Mouse (Mus musculus): ENCODE results near the gene Nrbp1. TPM values are rescaled to one million over a fixed set of nuclear protein-coding genes. Genes with fewer than 3 reads are reported as not detected.

The Nrbp1 gene
- 160 and 167 TPM in 2 replicates for polyA plus RNA-seq (2014; fragmentation: Nextera tagmentation; extraction: Ambion mirVana)

DNA sequence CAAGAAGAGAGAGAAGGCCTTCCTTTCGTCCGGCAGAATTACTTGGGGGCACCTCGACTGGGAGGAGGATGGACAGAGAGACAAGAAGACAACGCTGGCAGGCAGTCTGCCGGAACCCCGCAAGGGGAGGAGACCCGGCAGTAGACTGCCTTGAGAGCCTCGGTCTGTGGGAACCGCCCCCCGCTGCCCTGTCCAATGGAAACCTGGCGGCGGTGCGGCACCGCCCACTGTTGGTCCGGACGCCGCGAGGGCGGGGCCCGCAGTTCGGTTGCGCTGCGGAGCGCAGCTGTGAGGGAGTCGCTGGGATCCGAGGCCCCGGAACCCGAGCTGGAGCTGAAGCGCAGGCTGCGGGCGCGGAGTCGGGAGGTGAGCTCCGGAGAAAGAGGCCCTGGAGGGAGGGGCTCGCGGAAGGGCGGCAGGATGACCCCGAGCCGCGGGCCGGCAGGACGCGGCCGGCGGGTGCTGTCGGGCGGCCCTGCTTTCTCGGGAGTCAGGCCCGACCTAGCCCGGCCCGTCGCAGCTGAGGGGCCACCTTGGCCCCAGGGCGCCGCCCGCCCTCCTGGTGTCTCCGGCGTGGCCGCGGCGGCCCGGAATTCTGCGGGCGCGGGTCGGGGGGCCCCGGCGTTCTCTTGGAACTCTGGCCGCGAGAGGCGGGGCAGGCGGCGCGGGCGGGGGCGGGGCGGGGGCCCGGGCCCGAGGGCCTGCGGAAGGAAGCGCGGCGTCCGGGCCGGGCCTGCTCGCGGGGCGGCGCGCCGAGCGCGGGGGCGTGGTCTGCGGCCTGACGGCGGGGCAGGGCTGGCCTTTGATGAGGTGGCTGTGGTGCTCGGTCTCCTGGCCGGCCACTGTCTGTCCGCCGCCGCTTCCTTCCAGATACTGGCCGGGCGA, at the start of gene Nrbp1, which contains the start of gene Gm9970:
Gene Nrbp1, plus strand, starts transcription at position 228 of the 885 bp plus-strand sequence.
Gene Gm9970, minus strand, starts transcription at position 596 of the 885 bp plus-strand sequence.
- Histone ChIP-seq H3K4me2 (ENCODE audit: low read length) (peak within 1 kb of the TSS; percentile 87), H3K27ac (ENCODE audit: low read depth, low read length) (peak within 1 kb of the TSS; percentile 95), H3K4me1 (ENCODE audit: control insufficient read depth, insufficient read depth, low read length) (peaks cover 6% of the 10 kb centered on the region), H3K9me3 (replicated peaks; ENCODE audit: control insufficient read depth, low read length) (0 out of 2 replicates have a peak, but pooled peaks cover 5% of the 10 kb centered on the region), H3K9ac (ENCODE audit: low read length) (peak within 1 kb of the TSS; percentile 92), H3K36me3 (ENCODE audit: control insufficient read depth, insufficient read depth, low read length) (peaks cover 22% of the 10 kb centered on the region), H3K4me3 (ENCODE audit: low read depth, low read length) (peak within 1 kb of the TSS; percentile 97), H3K27me3 (replicated peaks; ENCODE audit: control insufficient read depth, insufficient read depth, low read length) (no peaks in the 10 kb centered on the region)
- ATAC-seq = peak; percentile 100
- WGBS = under 1% methylated on average over 62 of the region's 103 CpGs
- peak; percentile 98 for DNase-seq (ENCODE audit: low spot score)

DNA sequence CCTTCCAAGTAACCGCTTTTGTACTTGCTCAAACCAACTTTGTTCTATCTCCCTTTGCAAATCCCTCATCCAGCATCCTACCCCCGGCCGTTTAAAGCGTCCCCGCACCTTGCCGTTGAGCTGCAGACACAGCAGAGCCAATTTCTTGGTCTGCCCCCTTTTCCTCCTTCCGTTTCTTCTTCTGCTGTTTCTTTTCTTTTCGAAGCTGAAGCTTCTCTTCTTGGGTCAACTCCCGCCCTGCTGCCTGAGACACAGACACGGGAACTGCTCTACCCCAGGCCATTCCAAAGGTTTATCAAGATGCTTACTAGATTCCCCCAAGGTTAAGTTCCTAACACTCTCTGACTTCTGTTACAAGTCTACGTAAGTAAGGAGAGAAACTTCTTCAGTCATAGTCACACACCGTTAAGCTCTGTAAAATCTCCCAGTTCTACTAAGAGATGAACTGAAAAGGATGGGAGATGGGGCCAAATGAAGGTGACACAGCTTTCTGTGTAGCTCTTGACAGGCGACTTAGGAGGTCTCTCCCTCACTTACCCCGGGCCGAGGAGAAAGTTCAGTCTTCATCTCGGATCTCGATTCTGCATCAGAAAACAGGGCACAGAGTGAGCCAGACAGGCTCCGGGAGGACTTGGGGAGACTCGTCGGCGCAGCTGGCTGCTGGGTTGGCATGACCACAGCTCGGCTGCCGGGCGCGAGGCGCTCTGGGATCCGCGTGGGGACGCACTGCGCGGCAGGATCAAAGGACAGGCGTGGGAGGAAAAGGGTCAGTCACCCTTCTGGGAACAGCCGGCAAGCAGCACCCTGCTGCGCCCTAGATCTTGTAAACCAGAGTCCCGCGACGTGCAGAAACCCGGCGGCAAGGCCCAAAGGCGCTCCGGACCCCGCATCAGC, 48.4 kb upstream of the Nrbp1 start:
- peak overlapping the region; percentile 86 for H3K4me3 ChIP-seq (ENCODE audit: low read depth, low read length)
- no peaks in the 10 kb centered on the region for H3K9me3 ChIP-seq (replicated peaks; ENCODE audit: control insufficient read depth, low read length)
- WGBS = 16% methylated on average over 42 of the region's 42 CpGs
- DNase-seq (ENCODE audit: low spot score) (no peak), ATAC-seq (peak; percentile 54)
- H3K27me3 ChIP-seq (replicated peaks; ENCODE audit: control insufficient read depth, insufficient read depth, low read length) = no peaks in the 10 kb centered on the region
- peak overlapping the region; percentile 65; the same call in 1 of the 2 replicates for H3K27ac ChIP-seq (ENCODE audit: low read depth, low read length)
- peak overlapping the region; percentile 82 for H3K4me2 ChIP-seq (ENCODE audit: low read length)
- peaks cover 10% of the 10 kb centered on the region for H3K4me1 ChIP-seq (ENCODE audit: control insufficient read depth, insufficient read depth, low read length)
- peaks cover 64% of the 10 kb centered on the region for H3K36me3 ChIP-seq (ENCODE audit: control insufficient read depth, insufficient read depth, low read length)
- peak overlapping the region; percentile 84 for H3K9ac ChIP-seq (ENCODE audit: low read length)

DNA sequence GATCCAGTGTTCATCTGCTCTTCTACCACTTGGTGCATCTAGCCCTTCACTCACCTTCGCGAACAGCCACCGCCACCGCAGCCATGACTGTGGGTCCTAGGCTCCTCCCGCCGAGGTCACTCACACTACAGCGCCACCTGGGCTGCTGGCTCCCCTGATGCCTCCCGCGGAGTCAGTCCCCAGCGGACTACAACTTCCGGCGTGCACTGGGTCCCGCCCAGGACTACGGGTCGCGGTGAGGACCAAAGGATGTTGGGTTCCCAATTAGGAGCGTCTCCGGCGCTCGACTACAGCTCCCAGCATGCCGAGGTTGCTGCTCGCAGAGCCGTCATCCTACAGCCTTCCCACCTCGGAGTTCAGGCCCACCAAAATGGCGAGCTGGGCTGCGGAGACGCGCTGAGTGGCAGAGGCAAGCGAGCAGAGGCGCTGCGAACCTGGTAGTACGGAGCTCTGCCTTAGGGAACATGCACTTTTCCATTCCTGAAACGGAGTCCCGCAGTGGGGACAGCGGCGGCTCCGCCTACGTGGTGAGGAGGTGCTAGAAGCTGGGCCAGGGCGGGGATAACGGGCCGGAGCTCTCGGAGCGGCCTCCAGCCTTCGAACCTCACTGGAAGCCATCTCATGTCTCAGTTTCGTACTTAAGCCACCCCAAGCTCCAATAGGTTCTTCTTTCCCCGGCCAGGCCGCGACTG, 47.6 kb upstream of the Nrbp1 start, which contains the start of the genes Snx17 and Eif2b4:
Gene Snx17, plus strand, starts transcription at position 289 of the 692 bp plus-strand sequence.
Gene Eif2b4, minus strand, starts transcription at position 492 of the 692 bp plus-strand sequence.
- Histone ChIP-seq H3K27me3 (replicated peaks; ENCODE audit: control insufficient read depth, insufficient read depth, low read length) (no peaks in the 10 kb centered on the region), H3K27ac (ENCODE audit: low read depth, low read length) (peak within 1 kb of the TSS; percentile 77), H3K4me2 (ENCODE audit: low read length) (peak within 1 kb of the TSS; percentile 83), H3K9ac (ENCODE audit: low read length) (peak within 1 kb of the TSS; percentile 89), H3K9me3 (replicated peaks; ENCODE audit: control insufficient read depth, low read length) (no peaks in the 10 kb centered on the region), H3K36me3 (ENCODE audit: control insufficient read depth, insufficient read depth, low read length) (peaks cover 65% of the 10 kb centered on the region), H3K4me1 (ENCODE audit: control insufficient read depth, insufficient read depth, low read length) (peaks cover 10% of the 10 kb centered on the region), H3K4me3 (ENCODE audit: low read depth, low read length) (peak within 1 kb of the TSS; percentile 86)
- ATAC-seq (peak; percentile 98), DNase-seq (ENCODE audit: low spot score) (peak; percentile 99)
- WGBS = under 1% methylated on average over 48 of the region's 48 CpGs

DNA sequence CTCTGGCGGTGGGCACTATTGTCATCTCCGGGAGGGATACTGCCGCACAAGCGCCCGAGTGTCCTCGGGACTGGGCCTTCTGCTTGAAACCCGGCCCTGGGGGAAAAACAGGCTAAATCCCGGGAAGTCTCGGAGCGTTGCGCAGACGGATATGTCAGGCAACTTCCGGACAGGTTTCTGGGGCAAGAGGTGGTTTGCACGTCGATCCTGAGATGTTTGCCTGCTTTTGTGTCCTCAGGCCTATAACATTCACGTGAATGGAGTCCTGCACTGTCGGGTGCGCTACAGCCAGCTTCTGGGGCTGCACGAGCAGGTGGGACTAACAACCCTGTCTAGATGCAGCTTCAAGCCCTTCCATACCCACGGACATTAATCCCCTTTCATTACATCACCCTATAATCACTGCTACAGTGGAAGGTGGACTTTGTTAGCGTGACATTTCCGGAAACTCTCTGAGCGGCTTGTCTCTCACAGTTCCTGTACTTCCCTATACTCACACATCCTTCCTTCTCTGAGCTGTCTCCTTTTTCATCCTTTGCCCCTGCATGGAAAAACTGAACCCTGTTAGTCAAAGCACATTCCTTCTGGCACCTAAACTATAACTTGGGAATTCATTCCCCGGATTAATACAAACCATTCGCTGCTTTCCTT, 46.9 kb upstream of the Nrbp1 start:
- WGBS = 15% methylated on average over 25 of the region's 25 CpGs
- no peak for ATAC-seq

DNA sequence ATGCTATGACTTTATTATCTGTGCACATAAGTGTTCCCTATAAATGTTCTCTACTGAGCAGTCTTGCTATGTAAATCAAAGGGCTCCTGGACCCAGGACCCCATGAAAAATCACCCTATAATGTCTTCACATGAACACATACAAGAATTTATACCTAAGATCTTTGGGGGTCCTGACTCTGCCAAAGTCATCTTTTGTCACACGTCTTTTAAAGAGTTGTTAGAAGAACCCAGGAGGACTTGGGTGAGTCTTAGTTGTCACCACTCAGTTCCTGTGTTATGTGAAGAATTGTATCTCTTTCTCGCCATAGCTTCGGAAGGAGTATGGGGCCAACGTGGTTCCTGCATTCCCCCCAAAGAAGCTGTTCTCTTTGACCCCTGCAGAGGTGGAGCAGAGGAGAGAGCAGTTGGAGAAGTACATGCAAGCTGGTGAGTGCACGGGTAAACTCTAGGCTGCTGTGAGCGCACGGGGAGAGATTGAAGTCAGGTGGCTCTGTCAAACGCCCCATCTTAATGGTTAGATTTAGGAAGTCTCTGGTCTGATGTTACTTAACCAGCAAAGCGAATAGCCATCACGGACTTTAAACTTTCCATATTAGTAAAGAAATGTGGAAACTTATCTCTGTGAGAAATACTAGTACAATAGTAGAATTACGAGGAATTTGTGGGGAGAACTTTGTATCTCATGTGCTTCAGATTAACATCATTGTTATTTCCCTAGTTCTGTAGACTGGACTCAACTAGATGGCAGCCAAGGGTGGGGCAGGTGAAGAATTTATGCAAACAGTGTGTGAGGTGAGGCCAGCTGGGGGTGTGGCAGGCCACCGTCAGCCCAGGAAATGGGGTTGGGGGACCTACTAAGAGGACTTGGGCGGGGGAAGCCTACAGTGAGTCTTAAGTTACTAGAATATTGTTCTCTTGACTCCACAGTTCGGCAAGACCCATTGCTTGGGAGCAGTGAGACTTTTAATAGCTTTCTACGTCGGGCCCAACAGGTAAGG, 45.9 kb upstream of the Nrbp1 start:
- H3K36me3 ChIP-seq (ENCODE audit: control insufficient read depth, insufficient read depth, low read length) = peaks cover 69% of the 10 kb centered on the region
- ATAC-seq = no peak
- no peak overlapping the region for H3K4me2 ChIP-seq (ENCODE audit: low read length)
- H3K4me1 ChIP-seq (ENCODE audit: control insufficient read depth, insufficient read depth, low read length) = peaks cover 10% of the 10 kb centered on the region
- DNase-seq (ENCODE audit: low spot score) = no peak
- no peaks in the 10 kb centered on the region for H3K27me3 ChIP-seq (replicated peaks; ENCODE audit: control insufficient read depth, insufficient read depth, low read length)
- H3K4me3 ChIP-seq (ENCODE audit: low read depth, low read length) = no peak overlapping the region; the same call in 1 of the 2 replicates
- no peak overlapping the region for H3K9ac ChIP-seq (ENCODE audit: low read length)
- no peak overlapping the region for H3K27ac ChIP-seq (ENCODE audit: low read depth, low read length)
- no peaks in the 10 kb centered on the region for H3K9me3 ChIP-seq (replicated peaks; ENCODE audit: control insufficient read depth, low read length)
- WGBS = 94% methylated on average over 16 of the region's 16 CpGs

More for the DNA sequence above, 46.9 kb upstream of the Nrbp1 start:
- Histone ChIP-seq H3K4me3 (ENCODE audit: low read depth, low read length) (peak overlapping the region; percentile 86), H3K4me2 (ENCODE audit: low read length) (peak overlapping the region; percentile 83), H3K27me3 (replicated peaks; ENCODE audit: control insufficient read depth, insufficient read depth, low read length) (no peaks in the 10 kb centered on the region), H3K9ac (ENCODE audit: low read length) (peak overlapping the region; percentile 89), H3K36me3 (ENCODE audit: control insufficient read depth, insufficient read depth, low read length) (peaks cover 66% of the 10 kb centered on the region), H3K4me1 (ENCODE audit: control insufficient read depth, insufficient read depth, low read length) (peaks cover 10% of the 10 kb centered on the region), H3K27ac (ENCODE audit: low read depth, low read length) (peak overlapping the region; percentile 77), H3K9me3 (replicated peaks; ENCODE audit: control insufficient read depth, low read length) (no peaks in the 10 kb centered on the region)
- DNase-seq (ENCODE audit: low spot score) = no peak

DNA sequence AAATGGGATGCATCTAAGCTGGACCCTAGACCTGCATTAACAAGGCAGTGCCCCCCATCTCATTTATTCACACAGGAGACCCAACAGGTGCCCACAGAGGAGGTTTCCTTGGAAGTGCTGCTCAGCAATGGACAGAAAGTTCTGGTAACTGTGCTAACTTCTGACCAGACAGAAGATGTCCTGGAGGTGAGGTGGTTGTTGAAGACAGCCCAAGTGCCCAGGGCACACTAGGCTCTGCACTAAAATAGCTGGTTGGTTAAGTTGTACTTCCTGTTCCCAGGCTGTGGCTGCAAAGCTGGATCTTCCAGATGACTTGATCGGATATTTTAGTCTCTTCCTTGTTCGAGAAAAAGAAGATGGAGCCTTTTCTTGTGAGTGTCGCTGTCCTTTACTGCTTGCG, 45.0 kb upstream of the Nrbp1 start:
- peaks cover 69% of the 10 kb centered on the region for H3K36me3 ChIP-seq (ENCODE audit: control insufficient read depth, insufficient read depth, low read length)
- no peaks in the 10 kb centered on the region for H3K27me3 ChIP-seq (replicated peaks; ENCODE audit: control insufficient read depth, insufficient read depth, low read length)
- H3K9ac ChIP-seq (ENCODE audit: low read length) = no peak overlapping the region
- peaks cover 12% of the 10 kb centered on the region for H3K4me1 ChIP-seq (ENCODE audit: control insufficient read depth, insufficient read depth, low read length)
- H3K4me2 ChIP-seq (ENCODE audit: low read length) = no peak overlapping the region
- WGBS = 96% methylated on average over 4 of the region's 4 CpGs
- H3K9me3 ChIP-seq (replicated peaks; ENCODE audit: control insufficient read depth, low read length) = 0 out of 2 replicates have a peak, but pooled peaks cover 3% of the 10 kb centered on the region
- no peak overlapping the region for H3K27ac ChIP-seq (ENCODE audit: low read depth, low read length)
- ATAC-seq (no peak), DNase-seq (ENCODE audit: low spot score) (no peak)
- no peak overlapping the region for H3K4me3 ChIP-seq (ENCODE audit: low read depth, low read length)

DNA sequence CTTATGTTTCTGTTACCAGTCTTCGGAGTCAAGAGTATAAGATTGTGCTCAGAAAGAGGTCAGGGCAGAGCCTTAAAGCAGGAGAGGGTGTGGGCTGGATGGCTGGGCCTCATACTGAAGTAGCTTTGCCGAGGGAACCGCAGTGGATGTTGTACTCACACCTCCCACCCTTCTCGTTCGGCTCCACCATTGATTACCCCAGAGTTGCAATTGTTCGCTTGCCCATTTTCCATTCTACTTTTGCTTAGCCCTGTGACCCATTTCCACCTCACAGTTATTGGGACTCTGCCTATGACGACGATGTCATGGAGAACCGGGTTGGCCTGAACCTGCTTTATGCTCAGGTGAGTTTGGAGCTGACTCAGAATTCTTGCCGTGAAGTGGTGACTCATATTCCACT, 44.5 kb upstream of the Nrbp1 start:
- 0 out of 2 replicates have a peak, but pooled peaks cover 3% of the 10 kb centered on the region for H3K9me3 ChIP-seq (replicated peaks; ENCODE audit: control insufficient read depth, low read length)
- no peak overlapping the region for H3K4me2 ChIP-seq (ENCODE audit: low read length)
- no peaks in the 10 kb centered on the region for H3K27me3 ChIP-seq (replicated peaks; ENCODE audit: control insufficient read depth, insufficient read depth, low read length)
- H3K9ac ChIP-seq (ENCODE audit: low read length) = no peak overlapping the region
- WGBS = 91% methylated on average over 10 of the region's 10 CpGs
- ATAC-seq = no peak
- no peak for DNase-seq (ENCODE audit: low spot score)
- no peak overlapping the region for H3K4me3 ChIP-seq (ENCODE audit: low read depth, low read length)
- H3K27ac ChIP-seq (ENCODE audit: low read depth, low read length) = no peak overlapping the region
- H3K36me3 ChIP-seq (ENCODE audit: control insufficient read depth, insufficient read depth, low read length) = peaks cover 65% of the 10 kb centered on the region
- peaks cover 18% of the 10 kb centered on the region for H3K4me1 ChIP-seq (ENCODE audit: control insufficient read depth, insufficient read depth, low read length)
